Mouse (Mus musculus) neural tube, embryonic 14.5 days (tissue): ENCODE data around the gene Gm20388. TPM values are rescaled to one million over a fixed set of nuclear protein-coding genes. Genes with fewer than 3 reads are reported as not detected.

ENCODE experiments used
- ATAC-seq: fragments of 200-750 bp; cut with Nextera tagmentation; 2 replicates; pipeline ENCODE4 v1.8.0; 2017; ENCODE audit warnings: low read depth, mild to moderate bottlenecking, moderate TSS enrichment, moderate library complexity
- H3K27ac ChIP-seq: fragments of 300-500 bp; sonication (generic); 2 replicates; pipeline ENCODE4 v1.5.1; 2014; ENCODE audit warnings: low read depth, mild to moderate bottlenecking, control low read depth, low read length, moderate library complexity, mixed read lengths
- H3K27me3 ChIP-seq: fragments of 300-500 bp; sonication (generic); 2 replicates; pipeline ENCODE4 v1.6.1; 2014; ENCODE audit warnings: low read length; ENCODE audit not compliant: control insufficient read depth, insufficient read depth
- H3K36me3 ChIP-seq: fragments of 300-500 bp; sonication (generic); 2 replicates; pipeline ENCODE4 v1.6.1; 2014; ENCODE audit warnings: low read length, mixed read lengths; ENCODE audit not compliant: control insufficient read depth, insufficient read depth
- H3K4me1 ChIP-seq: fragments of 300-500 bp; sonication (generic); 2 replicates; pipeline ENCODE4 v1.6.1; 2014; ENCODE audit warnings: low read length; ENCODE audit not compliant: control insufficient read depth, insufficient read depth
- H3K4me2 ChIP-seq: fragments of 300-500 bp; sonication (generic); 2 replicates; pipeline ENCODE4 v1.6.1; 2014; ENCODE audit warnings: mild to moderate bottlenecking, low read depth, low read length, control low read depth
- H3K4me3 ChIP-seq: fragments of 300-500 bp; sonication (generic); 2 replicates; pipeline ENCODE4 v1.5.1; 2014; ENCODE audit warnings: low read depth, low read length, control low read depth, mixed read lengths
- H3K9ac ChIP-seq: fragments of 300-500 bp; sonication (generic); replicated peaks from 2 replicates; pipeline ENCODE4 v1.6.1; 2014; ENCODE audit warnings: low read depth, mild to moderate bottlenecking, control low read depth, low read length, mixed read lengths
- H3K9me3 ChIP-seq: fragments of 300-500 bp; sonication (generic); 2 replicates; pipeline ENCODE4 v1.6.1; 2016; ENCODE audit warnings: low read length; ENCODE audit not compliant: control insufficient read depth
- WGBS: fragments of 180-500 bp; shearing (Covaris S2); extraction: QIAGEN DNeasy Blood & Tissue Kit; methylation state at CpG from one replicate; pipeline ENCODE4 v1.1.7; 2014; 5-methylcytosine and 5-hydroxymethylcytosine counted together
- polyA plus RNA-seq: library from polyadenylated mRNA; unstranded; fragments of >200 nt; fragmentation: Nextera tagmentation; extraction: Ambion mirVana; gene quantifications from 2 replicates; pipeline ENCODE4 v1.2.1, GENCODE M21; 2014

Gene Gm20388
- polyA plus RNA-seq, 1 experiment from 2014 or later, result 10.3 TPM

DNA sequence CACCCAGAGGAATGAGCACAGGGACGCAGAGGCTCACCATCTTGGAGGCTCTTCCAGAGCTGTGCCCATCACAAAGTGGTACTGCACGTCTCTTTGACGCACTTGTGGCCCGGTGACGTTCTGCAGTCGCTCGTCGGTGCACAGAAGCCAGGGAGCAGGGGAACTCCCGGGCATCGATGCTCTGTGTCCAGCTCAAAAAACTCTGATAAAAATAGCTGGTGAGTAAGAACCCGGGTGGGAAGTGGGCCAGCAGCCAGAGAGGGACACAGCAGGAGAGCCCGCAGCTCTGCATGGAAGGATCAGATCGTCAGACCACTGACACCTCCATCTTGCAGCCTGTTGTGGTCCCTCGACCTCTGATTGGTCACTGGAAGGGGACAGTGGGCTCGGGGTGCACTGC lies 77.4 kb downstream of the Gm20388 start:
- Histone ChIP-seq H3K4me1 (0 out of 2 replicates have a peak, but pooled peaks cover 3% of the 10 kb centered on the region), H3K9ac (no peak overlapping the region), H3K4me2 (no peak overlapping the region), H3K27ac (no peak overlapping the region), H3K4me3 (no peak overlapping the region), H3K9me3 (no peaks in the 10 kb centered on the region), H3K27me3 (peaks cover 4% of the 10 kb centered on the region; the same call in 1 of the 2 replicates), H3K36me3 (no peaks in the 10 kb centered on the region)
- no peak for ATAC-seq
- 69% methylated on average over 15 of the region's 15 CpGs for WGBS

DNA sequence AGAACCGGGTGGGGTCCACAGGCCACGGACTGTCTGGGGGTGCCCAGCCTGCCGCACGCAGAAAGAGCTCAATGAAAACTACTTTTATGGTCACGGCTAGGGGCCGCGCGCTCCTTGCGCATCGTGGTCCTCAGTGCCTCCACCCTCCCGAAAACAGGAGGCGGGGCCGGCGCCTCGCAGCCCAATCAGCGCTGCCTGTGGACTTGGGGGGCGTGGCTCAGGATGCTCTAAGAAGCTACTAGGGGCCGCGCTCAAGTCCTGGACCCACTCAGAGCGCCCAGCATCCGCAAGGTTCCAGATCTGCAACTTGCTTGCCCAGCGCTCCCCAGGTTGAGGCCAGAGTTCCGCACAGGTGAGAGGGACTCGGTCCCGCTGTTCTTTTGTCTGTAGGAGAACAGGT lies 81.6 kb downstream of the Gm20388 start, which contains the start of gene Crispld2:
Crispld2 (plus strand) TSS at position 190 of the 400 bp plus-strand sequence.
- peak; percentile 88 for ATAC-seq
- under 1% methylated on average over 25 of the region's 25 CpGs for WGBS
- Histone ChIP-seq H3K9me3 (no peaks in the 10 kb centered on the region), H3K9ac (no peak within 1 kb of the TSS), H3K4me3 (peak within 1 kb of the TSS; percentile 24), H3K4me1 (0 out of 2 replicates have a peak, but pooled peaks cover 3% of the 10 kb centered on the region), H3K27me3 (peaks cover 4% of the 10 kb centered on the region; the same call in 1 of the 2 replicates), H3K36me3 (no peaks in the 10 kb centered on the region), H3K4me2 (peak within 1 kb of the TSS; percentile 55), H3K27ac (no peak within 1 kb of the TSS)

DNA sequence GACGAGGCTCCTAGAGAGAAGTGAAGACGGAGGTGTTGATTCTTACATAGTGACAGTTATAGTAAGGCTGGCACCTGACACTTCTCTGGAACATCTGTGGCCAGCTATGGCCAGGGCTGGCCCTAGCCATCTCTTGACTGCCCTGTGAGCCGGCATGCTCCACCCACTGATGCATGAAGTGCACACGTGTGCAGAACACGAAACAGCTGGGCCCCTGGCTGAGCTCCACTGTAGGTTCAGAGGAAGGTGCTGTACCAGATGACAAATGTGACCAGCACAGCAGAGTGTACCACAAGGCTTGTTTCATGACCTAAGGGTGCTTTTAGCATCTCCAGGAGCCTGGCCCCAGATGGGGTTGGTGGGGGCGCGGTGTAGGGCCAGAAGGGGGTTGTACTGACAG lies 83.5 kb downstream of the Gm20388 start:
- 64% methylated on average over 7 of the region's 7 CpGs for WGBS
- H3K27ac ChIP-seq, result no peak overlapping the region
- no peak overlapping the region for H3K9ac ChIP-seq
- no peaks in the 10 kb centered on the region for H3K36me3 ChIP-seq
- no peak overlapping the region for H3K4me2 ChIP-seq
- 0 out of 2 replicates have a peak, but pooled peaks cover 3% of the 10 kb centered on the region for H3K4me1 ChIP-seq
- no peaks in the 10 kb centered on the region for H3K9me3 ChIP-seq
- no peak for ATAC-seq
- H3K4me3 ChIP-seq, result no peak overlapping the region
- peaks cover 4% of the 10 kb centered on the region; the same call in 1 of the 2 replicates for H3K27me3 ChIP-seq

DNA sequence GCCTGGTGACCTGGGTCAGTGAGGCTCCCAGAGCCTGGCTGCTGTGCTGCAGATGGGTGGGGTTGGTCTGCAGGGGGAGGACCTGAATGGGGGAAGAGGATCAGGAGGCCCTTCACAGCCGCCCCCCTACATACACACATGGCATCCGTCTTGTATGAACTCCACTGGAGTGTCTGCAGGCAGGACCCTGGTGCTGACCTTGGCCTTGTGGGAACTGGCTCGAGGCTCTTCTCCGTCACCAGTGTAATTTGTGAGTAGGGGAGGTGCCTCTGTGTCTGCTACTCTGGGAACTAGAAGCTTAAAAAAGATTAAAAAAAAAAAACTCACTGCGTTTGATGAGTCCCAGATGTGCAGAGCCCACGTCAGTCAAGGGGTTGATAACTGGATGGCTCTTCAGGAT lies 83.9 kb downstream of the Gm20388 start:
- H3K27ac ChIP-seq, result no peak overlapping the region
- 0 out of 2 replicates have a peak, but pooled peaks cover 3% of the 10 kb centered on the region for H3K4me1 ChIP-seq
- H3K4me3 ChIP-seq, result no peak overlapping the region
- H3K9me3 ChIP-seq, result no peaks in the 10 kb centered on the region
- ATAC-seq, result no peak
- H3K9ac ChIP-seq, result no peak overlapping the region
- peaks cover 4% of the 10 kb centered on the region; the same call in 1 of the 2 replicates for H3K27me3 ChIP-seq
- H3K36me3 ChIP-seq, result no peaks in the 10 kb centered on the region
- WGBS, result 67% methylated on average over 6 of the region's 6 CpGs
- H3K4me2 ChIP-seq, result no peak overlapping the region

DNA sequence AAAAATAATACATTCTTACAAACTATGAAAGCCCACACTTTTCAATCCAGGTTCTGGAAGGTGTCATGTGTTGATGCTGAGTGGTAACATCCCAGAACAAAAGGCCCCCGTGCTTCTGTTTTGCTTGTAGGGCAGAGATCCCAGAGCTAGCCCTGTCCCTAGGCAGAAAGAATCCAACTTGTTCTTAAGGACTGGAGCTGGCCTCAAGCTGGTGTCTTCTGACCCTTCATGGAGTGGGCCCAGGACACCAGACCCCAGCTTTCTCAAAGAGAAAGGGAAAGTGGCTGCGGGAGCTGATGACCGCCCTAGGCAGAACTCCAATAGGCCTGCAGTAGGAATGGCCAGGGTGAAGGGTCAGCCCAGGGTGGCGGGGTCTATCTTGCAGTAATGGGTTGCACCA lies 86.6 kb downstream of the Gm20388 start:
- no peaks in the 10 kb centered on the region for H3K36me3 ChIP-seq
- H3K4me3 ChIP-seq, result no peak overlapping the region
- H3K9me3 ChIP-seq, result no peaks in the 10 kb centered on the region
- H3K9ac ChIP-seq, result no peak overlapping the region
- ATAC-seq, result no peak
- WGBS, result 89% methylated on average over 4 of the region's 4 CpGs
- no peaks in the 10 kb centered on the region; the same call in 1 of the 2 replicates for H3K27me3 ChIP-seq
- no peak overlapping the region for H3K27ac ChIP-seq
- H3K4me1 ChIP-seq, result 0 out of 2 replicates have a peak, but pooled peaks cover 3% of the 10 kb centered on the region
- no peak overlapping the region for H3K4me2 ChIP-seq

DNA sequence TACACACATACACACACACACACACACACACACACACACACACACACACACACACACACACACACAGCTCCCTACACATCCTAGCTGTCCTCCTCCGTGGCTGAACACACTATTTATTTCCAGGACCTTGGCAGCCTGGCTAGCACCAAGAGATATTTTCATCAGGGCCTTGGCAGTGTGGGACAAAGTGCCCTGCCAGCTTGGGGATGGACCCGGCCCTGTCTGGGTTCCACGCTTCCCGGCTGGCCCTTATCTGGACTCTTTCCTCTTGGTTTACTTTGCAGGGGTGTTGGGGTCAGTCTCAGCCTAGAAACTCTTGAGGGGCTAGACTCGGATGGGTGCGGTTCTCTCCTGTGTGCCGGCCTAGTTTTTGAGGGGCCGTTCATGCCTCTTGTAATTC lies 89.8 kb downstream of the Gm20388 start:
- Histone ChIP-seq H3K9me3 (no peaks in the 10 kb centered on the region), H3K27me3 (no peaks in the 10 kb centered on the region), H3K9ac (no peak overlapping the region), H3K4me1 (no peaks in the 10 kb centered on the region), H3K4me3 (no peak overlapping the region), H3K36me3 (no peaks in the 10 kb centered on the region), H3K4me2 (no peak overlapping the region), H3K27ac (no peak overlapping the region)
- 74% methylated on average over 8 of the region's 8 CpGs for WGBS
- ATAC-seq, result no peak

DNA sequence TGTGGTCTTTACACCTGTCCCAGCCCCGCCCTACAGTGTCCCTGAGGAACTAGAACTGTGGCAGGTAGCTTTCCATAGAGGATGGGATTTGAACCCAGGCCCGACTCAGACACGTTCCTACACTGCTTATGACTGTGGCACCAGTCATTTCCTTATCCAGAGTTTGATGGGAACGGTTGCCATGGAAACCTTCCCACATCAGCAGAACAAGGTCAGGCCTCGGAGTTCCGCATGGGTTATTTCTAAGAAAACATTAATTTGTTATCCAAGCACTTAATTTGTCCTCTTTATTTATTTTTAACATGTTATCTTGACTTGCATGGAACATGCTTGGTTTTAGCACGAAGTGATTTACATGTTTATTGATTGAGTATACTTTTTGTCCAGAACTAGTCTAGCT lies 91.1 kb downstream of the Gm20388 start:
- H3K9me3 ChIP-seq, result no peaks in the 10 kb centered on the region
- WGBS, result 65% methylated on average over 7 of the region's 7 CpGs
- no peak overlapping the region for H3K4me2 ChIP-seq
- H3K4me1 ChIP-seq, result no peaks in the 10 kb centered on the region
- H3K36me3 ChIP-seq, result no peaks in the 10 kb centered on the region
- H3K27ac ChIP-seq, result no peak overlapping the region
- H3K4me3 ChIP-seq, result no peak overlapping the region
- H3K27me3 ChIP-seq, result no peaks in the 10 kb centered on the region
- no peak for ATAC-seq
- no peak overlapping the region for H3K9ac ChIP-seq

DNA sequence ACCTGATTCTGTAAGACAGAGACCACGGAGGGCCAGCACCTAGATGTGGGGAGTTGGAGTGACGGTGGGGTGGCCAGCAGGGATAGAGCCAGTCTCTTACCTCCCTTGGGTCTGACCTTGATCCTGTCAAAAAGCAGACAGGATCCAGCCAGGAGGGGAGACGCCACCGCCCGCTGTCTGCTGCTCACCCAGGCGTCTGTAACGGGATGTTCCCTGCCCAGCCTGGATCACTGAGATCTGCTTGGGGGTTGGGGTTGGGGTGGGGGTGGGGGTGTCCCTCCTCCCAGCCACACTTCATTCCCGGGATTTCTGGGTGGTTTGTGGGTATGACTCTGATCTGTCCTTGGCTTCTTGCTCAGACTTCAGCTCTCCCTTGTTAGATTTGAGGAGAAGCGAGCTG lies 91.7 kb downstream of the Gm20388 start:
- no peak overlapping the region for H3K27ac ChIP-seq
- no peak for ATAC-seq
- H3K4me2 ChIP-seq, result no peak overlapping the region
- no peak overlapping the region for H3K4me3 ChIP-seq
- H3K4me1 ChIP-seq, result no peaks in the 10 kb centered on the region
- H3K27me3 ChIP-seq, result no peaks in the 10 kb centered on the region
- no peak overlapping the region for H3K9ac ChIP-seq
- H3K36me3 ChIP-seq, result no peaks in the 10 kb centered on the region
- H3K9me3 ChIP-seq, result no peaks in the 10 kb centered on the region
- 66% methylated on average over 9 of the region's 9 CpGs for WGBS

DNA sequence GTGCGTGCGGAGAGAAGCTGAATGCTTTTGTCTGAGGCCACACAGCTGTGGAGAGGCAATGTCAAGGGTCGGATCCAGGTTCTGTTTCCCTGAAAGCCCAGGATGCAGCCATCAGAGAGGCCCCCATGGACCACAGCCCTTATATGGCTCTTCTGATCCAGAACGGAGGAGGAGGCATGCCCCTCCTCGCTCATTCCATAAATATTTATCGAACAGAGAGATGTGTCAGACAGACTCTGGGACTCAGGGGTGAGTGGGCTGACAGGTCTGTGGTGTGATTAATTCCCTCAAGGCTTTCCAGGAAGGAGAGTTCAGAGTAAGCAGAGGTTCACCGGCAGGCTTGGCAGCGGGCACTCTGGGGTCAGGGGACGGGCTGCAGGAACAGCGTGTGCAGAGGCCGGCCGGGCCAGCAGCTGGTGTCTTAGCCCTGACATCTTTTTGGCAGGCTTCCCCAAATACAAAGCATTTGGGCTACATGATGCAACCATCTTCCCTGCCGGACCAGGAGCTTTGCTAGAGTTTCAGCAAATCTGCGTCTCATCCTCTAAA lies 93.6 kb downstream of the Gm20388 start:
- ATAC-seq, result no peak
- 33% methylated on average over 14 of the region's 14 CpGs for WGBS
- no peaks in the 10 kb centered on the region for H3K4me1 ChIP-seq

More for the DNA sequence above, 93.6 kb downstream of the Gm20388 start:
- Histone ChIP-seq H3K36me3 (no peaks in the 10 kb centered on the region), H3K9ac (no peak overlapping the region), H3K4me2 (no peak overlapping the region), H3K4me3 (no peak overlapping the region), H3K27me3 (no peaks in the 10 kb centered on the region), H3K27ac (no peak overlapping the region), H3K9me3 (no peaks in the 10 kb centered on the region)
